Mouse (Mus musculus): ENCODE results near the gene Hfe2. TPM values are rescaled to one million over a fixed set of nuclear protein-coding genes. Genes with fewer than 3 reads are reported as not detected.

Hfe2 gene
- polyA plus RNA-seq, 1 experiment from 2014 or later: not detected

GRCm38 (mm10) chr3:96571336-96571735 lies 46.4 kb downstream of the Hfe2 start:
- Histone ChIP-seq H3K4me2 (replicated peaks; ENCODE audit: low read depth) (no peak overlapping the region), H3K27ac (ENCODE audit: low read depth, low read length) (no peak overlapping the region), H3K9me3 (ENCODE audit: control insufficient read depth) (no peaks in the 10 kb centered on the region), H3K36me3 (ENCODE audit: control insufficient read depth, insufficient read depth) (no peaks in the 10 kb centered on the region), H3K4me3 (ENCODE audit: low read depth, low read length) (no peak overlapping the region), H3K9ac (ENCODE audit: low read depth, low read length) (no peak overlapping the region), H3K27me3 (replicated peaks; ENCODE audit: control insufficient read depth, insufficient read depth, low read length) (no peaks in the 10 kb centered on the region), H3K4me1 (replicated peaks; ENCODE audit: control insufficient read depth, insufficient read depth, low read length) (peaks cover 10% of the 10 kb centered on the region; the same call in 1 of the 2 replicates)
- WGBS: 77% methylated on average over 2 of the region's 2 CpGs
- no peak for TF ChIP-seq CTCF (IDR thresholded peaks at IDR 0.05; ENCODE audit: low read depth)
- no peak for ATAC-seq

GRCm38 (mm10) chr3:96571896-96572698 lies 47.1 kb downstream of the Hfe2 start:
- no peak overlapping the region for H3K27ac ChIP-seq (ENCODE audit: low read depth, low read length)
- no peak overlapping the region for H3K4me3 ChIP-seq (ENCODE audit: low read depth, low read length)
- ATAC-seq: no peak
- TF ChIP-seq CTCF (IDR thresholded peaks at IDR 0.05; ENCODE audit: low read depth): no peak
- H3K27me3 ChIP-seq (replicated peaks; ENCODE audit: control insufficient read depth, insufficient read depth, low read length): no peaks in the 10 kb centered on the region
- no peaks in the 10 kb centered on the region for H3K36me3 ChIP-seq (ENCODE audit: control insufficient read depth, insufficient read depth)
- WGBS: 70% methylated on average over 16 of the region's 16 CpGs
- no peak overlapping the region for H3K9ac ChIP-seq (ENCODE audit: low read depth, low read length)
- H3K4me1 ChIP-seq (replicated peaks; ENCODE audit: control insufficient read depth, insufficient read depth, low read length): peaks cover 11% of the 10 kb centered on the region; the same call in 1 of the 2 replicates
- no peak overlapping the region for H3K4me2 ChIP-seq (replicated peaks; ENCODE audit: low read depth)
- no peaks in the 10 kb centered on the region for H3K9me3 ChIP-seq (ENCODE audit: control insufficient read depth)

- no peak overlapping the region for H3K9ac ChIP-seq (ENCODE audit: low read depth, low read length)
- WGBS: 73% methylated on average over 18 of the region's 19 CpGs
- no peaks in the 10 kb centered on the region for H3K27me3 ChIP-seq (replicated peaks; ENCODE audit: control insufficient read depth, insufficient read depth, low read length)
- no peak overlapping the region for H3K4me2 ChIP-seq (replicated peaks; ENCODE audit: low read depth)
- H3K36me3 ChIP-seq (ENCODE audit: control insufficient read depth, insufficient read depth): no peaks in the 10 kb centered on the region
- no peak for ATAC-seq
- TF ChIP-seq CTCF (IDR thresholded peaks at IDR 0.05; ENCODE audit: low read depth): no peak
- H3K27ac ChIP-seq (ENCODE audit: low read depth, low read length): peak overlapping the region; percentile 98; the same call in 1 of the 2 replicates
- peaks cover 18% of the 10 kb centered on the region for H3K4me1 ChIP-seq (replicated peaks; ENCODE audit: control insufficient read depth, insufficient read depth, low read length)
- no peaks in the 10 kb centered on the region for H3K9me3 ChIP-seq (ENCODE audit: control insufficient read depth)
- no peak overlapping the region for H3K4me3 ChIP-seq (ENCODE audit: low read depth, low read length)
Observed at GRCm38 (mm10) chr3:96573611-96574511, 48.9 kb downstream of the Hfe2 start.

- Histone ChIP-seq H3K9ac (ENCODE audit: low read depth, low read length) (peak overlapping the region; percentile 50; the same call in 1 of the 2 replicates), H3K9me3 (ENCODE audit: control insufficient read depth) (no peaks in the 10 kb centered on the region), H3K27ac (ENCODE audit: low read depth, low read length) (peak overlapping the region; percentile 98), H3K27me3 (replicated peaks; ENCODE audit: control insufficient read depth, insufficient read depth, low read length) (no peaks in the 10 kb centered on the region), H3K4me1 (replicated peaks; ENCODE audit: control insufficient read depth, insufficient read depth, low read length) (peaks cover 18% of the 10 kb centered on the region), H3K4me2 (replicated peaks; ENCODE audit: low read depth) (peak overlapping the region; percentile 58), H3K4me3 (ENCODE audit: low read depth, low read length) (peak overlapping the region; percentile 13; the same call in 1 of the 2 replicates), H3K36me3 (ENCODE audit: control insufficient read depth, insufficient read depth) (no peaks in the 10 kb centered on the region)
- no peak for TF ChIP-seq CTCF (IDR thresholded peaks at IDR 0.05; ENCODE audit: low read depth)
- WGBS: 37% methylated on average over 8 of the region's 8 CpGs
- peak; percentile 55 for ATAC-seq
Observed at GRCm38 (mm10) chr3:96575272-96575984, 50.5 kb downstream of the Hfe2 start.

- H3K9me3 ChIP-seq (ENCODE audit: control insufficient read depth): no peaks in the 10 kb centered on the region
- ATAC-seq: peak; percentile 62
- no peak for TF ChIP-seq CTCF (IDR thresholded peaks at IDR 0.05; ENCODE audit: low read depth)
- peak overlapping the region; percentile 58 for H3K4me2 ChIP-seq (replicated peaks; ENCODE audit: low read depth)
- H3K27me3 ChIP-seq (replicated peaks; ENCODE audit: control insufficient read depth, insufficient read depth, low read length): no peaks in the 10 kb centered on the region
- peak overlapping the region; percentile 50 for H3K9ac ChIP-seq (ENCODE audit: low read depth, low read length)
- H3K4me1 ChIP-seq (replicated peaks; ENCODE audit: control insufficient read depth, insufficient read depth, low read length): peaks cover 18% of the 10 kb centered on the region
- H3K27ac ChIP-seq (ENCODE audit: low read depth, low read length): peak overlapping the region; percentile 98
- peak overlapping the region; percentile 13; the same call in 1 of the 2 replicates for H3K4me3 ChIP-seq (ENCODE audit: low read depth, low read length)
- no peaks in the 10 kb centered on the region for H3K36me3 ChIP-seq (ENCODE audit: control insufficient read depth, insufficient read depth)
- WGBS: 12% methylated on average over 14 of the region's 14 CpGs
Observed at GRCm38 (mm10) chr3:96576005-96576658, 51.2 kb downstream of the Hfe2 start.
